Mouse (Mus musculus) myocyte (in vitro differentiated cells): ENCODE results near the gene Bcl2l11.

Experiments used
- CEBPB ChIP-seq: IDR thresholded peaks from 2 replicates; pipeline ENCODE4 v1.6.1; 2011; ENCODE audit warnings: mild to moderate bottlenecking, moderate library complexity; ENCODE audit not compliant: poor library complexity, insufficient read depth, severe bottlenecking
- E2F4 ChIP-seq: IDR thresholded peaks from one replicate; pipeline ENCODE4 v1.6.1; 2011; ENCODE audit warnings: mild to moderate bottlenecking, control low read depth, moderate library complexity; ENCODE audit not compliant: insufficient read depth
- MAX ChIP-seq: IDR thresholded peaks from one replicate; pipeline ENCODE4 v1.6.1; 2011; ENCODE audit warnings: low read depth, mild to moderate bottlenecking, control low read depth
- MYOG ChIP-seq, 3 experiments: IDR thresholded peaks; one replicate each; pipeline ENCODE4 v1.6.1; 2011; ENCODE audit warnings: control low read depth in 2 of 3, low read depth in 2 of 3, mild to moderate bottlenecking in 2 of 3; ENCODE audit not compliant: insufficient read length in 2 of 3, control insufficient read depth in 1 of 3, insufficient read depth in 1 of 3
- POLR2A ChIP-seq: IDR thresholded peaks from one replicate; pipeline ENCODE4 v1.6.1; 2011; ENCODE audit warnings: low read depth, mild to moderate bottlenecking, control low read depth, moderate library complexity; ENCODE audit not compliant: insufficient read length
- POLR2AphosphoS2 ChIP-seq: IDR thresholded peaks from one replicate; pipeline ENCODE4 v1.6.1; 2011; ENCODE audit warnings: low read depth, control low read depth; ENCODE audit not compliant: insufficient read length
- REST ChIP-seq: IDR thresholded peaks from one replicate; pipeline ENCODE4 v1.6.1; 2011; ENCODE audit warnings: mild to moderate bottlenecking, control low read depth, moderate library complexity; ENCODE audit not compliant: insufficient read depth, insufficient read length
- SRF ChIP-seq: IDR thresholded peaks from one replicate; pipeline ENCODE4 v1.6.1; 2011; ENCODE audit warnings: low read depth; ENCODE audit not compliant: control insufficient read depth, insufficient read length
- TCF12 ChIP-seq: IDR thresholded peaks from one replicate; pipeline ENCODE4 v1.6.1; 2011; ENCODE audit warnings: mild to moderate bottlenecking, control low read depth; ENCODE audit not compliant: poor library complexity, insufficient read depth, severe bottlenecking
- TCF3 ChIP-seq: IDR thresholded peaks from one replicate; pipeline ENCODE4 v1.6.1; 2011; ENCODE audit warnings: low read depth, control low read depth; ENCODE audit not compliant: insufficient read length
- USF1 ChIP-seq: IDR thresholded peaks from one replicate; pipeline ENCODE4 v1.6.1; 2011; ENCODE audit warnings: low read depth, mild to moderate bottlenecking, control low read depth, moderate library complexity

DNA sequence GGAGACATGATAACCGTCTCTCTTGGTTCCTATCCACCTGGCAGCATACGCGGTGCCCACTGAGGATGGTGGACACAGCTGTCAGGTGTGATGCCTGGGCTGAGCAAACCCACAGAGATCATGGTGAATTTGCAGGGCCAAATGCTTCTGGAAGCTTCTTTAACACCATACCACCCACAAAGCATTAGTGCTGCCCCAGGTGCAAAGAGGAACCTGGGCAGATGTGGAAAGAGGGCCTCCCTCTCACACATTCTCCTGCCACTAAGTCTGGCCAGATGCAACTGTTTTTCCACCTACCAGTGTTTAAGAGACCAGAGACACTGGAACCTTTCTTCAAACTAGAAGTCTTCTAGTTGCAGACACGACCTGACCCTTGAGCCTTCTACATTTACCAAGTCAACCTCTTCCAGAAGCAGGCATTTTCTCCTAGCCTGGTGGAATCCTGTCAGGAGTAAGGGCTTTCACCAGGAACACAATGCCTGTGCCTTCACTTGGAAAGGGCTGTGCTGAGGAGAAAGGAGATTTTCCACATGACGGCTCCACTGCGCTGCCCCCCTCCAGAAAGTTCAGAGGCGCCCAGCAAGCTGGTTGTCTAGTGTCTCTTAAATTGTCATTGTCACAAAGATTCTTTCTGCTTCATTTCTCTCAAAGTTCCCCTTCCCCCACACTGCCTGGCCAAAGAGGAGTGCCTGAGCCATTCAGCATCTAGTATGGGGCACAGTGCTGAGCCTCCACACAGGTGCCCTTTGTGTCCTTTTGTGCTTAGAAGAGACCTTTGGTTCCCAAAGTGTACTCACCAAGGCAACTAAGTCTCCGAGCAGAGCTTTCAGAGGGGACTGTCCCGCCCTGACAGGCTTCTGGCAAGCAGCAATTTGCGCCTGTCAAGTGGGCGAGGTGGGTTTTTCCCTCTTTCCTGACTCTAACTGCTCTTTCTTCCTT lies 34.1 kb upstream of the Bcl2l11 start:
- no peak for TF ChIP-seq POLR2A
- TF ChIP-seq SRF, result no peak
- TF ChIP-seq CEBPB, result no peak
- TF ChIP-seq USF1, result no peak
- no peak for TF ChIP-seq POLR2AphosphoS2
- TF ChIP-seq E2F4, result no peak
- TF ChIP-seq MAX, result no peak
- no peak for TF ChIP-seq TCF3
- no peak for TF ChIP-seq TCF12
- TF ChIP-seq MYOG (IDR thresholded peaks at IDR 0.05; ENCODE audit: control insufficient read depth in 1 of 3, insufficient read depth in 1 of 3, insufficient read length in 2 of 3, low read depth in 2 of 3), result no peak
- no peak for TF ChIP-seq REST
